Mouse (Mus musculus) urinary bladder, postnatal 14 days (tissue): ENCODE measurements around the gene Amn1.

Source experiments
- DNase-seq: peaks from one replicate; pipeline ENCODE4 v3.0.0; 2021; ENCODE audit warnings: low spot score

Amn1 gene

GRCm38 (mm10) chr6:149107615-149108014, 80.9 kb downstream of the Amn1 start:
- DNase-seq = no peak
